In genomic region chr19:41264331-41264799, GRCm38 (mm10) we compare ENCODE assay signal across 8 mouse cellular contexts. TPM values are rescaled to one million over a fixed set of nuclear protein-coding genes. Genes with fewer than 3 reads are reported as not detected.
DNase-seq lines count a peak whose midpoint lies in the region; ATAC-seq and TF ChIP-seq lines count a peak whose summit lies in the region.
"Had no signal": no experiment of that assay in that cellular context is flagged by ENCODE, and none has a peak within 500 bp of the region (broad histone marks: within the 10 kb centered on the region; RNA-seq: fewer than 3 reads in every experiment).

No protein-coding gene starts in this region.

- H3K36me3 ChIP-seq in lung, embryonic 14.5 days (ENCODE audit: insufficient read depth), result 0 out of 2 replicates have a peak, but pooled peaks cover 4% of the 10 kb centered on the region
- no peaks in the 10 kb centered on the region for H3K36me3 ChIP-seq in heart, embryonic 16.5 days (ENCODE audit: control insufficient read depth, insufficient read depth)
- no peaks in the 10 kb centered on the region for H3K36me3 ChIP-seq in macrophage (ENCODE audit: inconsistent target)

- no peak for TF ChIP-seq CTCF in lung, embryonic 14.5 days (IDR thresholded peaks at IDR 0.05; ENCODE audit: low read depth)

- H3K27me3 ChIP-seq in lung, embryonic 14.5 days (ENCODE audit: insufficient read depth, low read length), result no peaks in the 10 kb centered on the region
- no peaks in the 10 kb centered on the region for H3K27me3 ChIP-seq in heart, embryonic 16.5 days (ENCODE audit: control insufficient read depth, insufficient read depth, low read length)

- H3K4me3 ChIP-seq in lung, embryonic 14.5 days (ENCODE audit: low read depth, low read length), result peak overlapping the region; percentile 93
- H3K4me3 ChIP-seq in heart, embryonic 16.5 days (ENCODE audit: low read length), result peak overlapping the region; percentile 82
- peak overlapping the region; percentile 35 for H3K4me3 ChIP-seq in macrophage (ENCODE audit: inconsistent target)

- no peak for DNase-seq in lung, embryonic 14.5 days
- no peak for DNase-seq in lung, postnatal 36 days
- DNase-seq in c-Kit-positive CD71-positive TER-119-negative erythroid progenitor cells, embryonic 14.5 days (ENCODE audit: low read depth), result peak; percentile 20
- no peak for DNase-seq in frontal cortex, postnatal 25 days (ENCODE audit: low spot score in 2 of 2)
- DNase-seq in thymus, postnatal 4 days, result no peak

- peak overlapping the region; percentile 60 for H3K4me2 ChIP-seq in lung, embryonic 14.5 days
- peak overlapping the region; percentile 71 for H3K4me2 ChIP-seq in heart, embryonic 16.5 days (ENCODE audit: low read depth, low read length)

- peaks cover 10% of the 10 kb centered on the region; the same call in 1 of the 2 replicates for H3K4me1 ChIP-seq in lung, embryonic 14.5 days (ENCODE audit: insufficient read depth)
- H3K4me1 ChIP-seq in heart, embryonic 16.5 days (ENCODE audit: control insufficient read depth, insufficient read depth, low read length), result peaks cover 18% of the 10 kb centered on the region

- WGBS in lung, embryonic 14.5 days, result 22% methylated on average over 13 of the region's 13 CpGs
- 23% methylated on average over 13 of the region's 13 CpGs for WGBS in heart, embryonic 16.5 days
- WGBS in macrophage (ENCODE audit: missing documents), result 15% methylated on average over 13 of the region's 13 CpGs

- H3K79me2 ChIP-seq in macrophage (ENCODE audit: inconsistent target), result peaks cover 38% of the 10 kb centered on the region

- peak overlapping the region; percentile 95 for H3K9ac ChIP-seq in lung, embryonic 14.5 days
- H3K9ac ChIP-seq in heart, embryonic 16.5 days (ENCODE audit: low read length), result peak overlapping the region; percentile 96

- H3K27ac ChIP-seq in lung, embryonic 14.5 days (ENCODE audit: low read depth), result peak overlapping the region; percentile 98
- peak overlapping the region; percentile 97 for H3K27ac ChIP-seq in heart, embryonic 16.5 days (ENCODE audit: low read length)
- peak overlapping the region; percentile 53 for H3K27ac ChIP-seq in macrophage

- ATAC-seq in lung, embryonic 14.5 days (ENCODE audit: insufficient read depth), result no peak
- ATAC-seq in heart, embryonic 16.5 days (replicated peaks; ENCODE audit: extremely low read depth, insufficient read depth, low FRiP score), result no peak

- H3K9me3 ChIP-seq in lung, embryonic 14.5 days (ENCODE audit: low read depth, low read length), result no peaks in the 10 kb centered on the region
- no peaks in the 10 kb centered on the region for H3K9me3 ChIP-seq in heart, embryonic 16.5 days (replicated peaks; ENCODE audit: control insufficient read depth, low read length)

RNA-seq across cellular contexts. Expression of gene Tm9sf3, which starts 0.6 kb away (rescaled TPM):
- polyA plus RNA-seq in lung, embryonic 14.5 days (2014; fragmentation: Nextera tagmentation; extraction: Ambion mirVana), result 172 and 176 TPM in 2 replicates
- 87.7 and 95.1 TPM in 2 replicates for polyA plus RNA-seq in heart, embryonic 16.5 days (2015; fragmentation: Nextera tagmentation; extraction: Ambion mirVana)
- 10 to 100 TPM; 47.2 to 76.9 (median 59.3) TPM for total RNA-seq in macrophage (2018; cell fraction: chromatin; rRNA removed)
- 100 to 1,000 TPM; 131 to 228 (median 168) TPM for total RNA-seq in macrophage (2018; cell fraction: cytosol; rRNA removed)
- 100 to 1,000 TPM in 23 of 26 experiments, 10 to 100 TPM in 3; 73.1 to 246 (median 142) TPM for total RNA-seq in macrophage (2018; cell fraction: nucleus; rRNA removed)
- 156 to 244 TPM (median 211 TPM) in 3 replicates for polyA plus RNA-seq in macrophage (2018)

RNA-seq across cellular contexts. Expression of gene Tll2, which starts 57.7 kb away (rescaled TPM):
- polyA plus RNA-seq in lung, embryonic 14.5 days (2014; fragmentation: Nextera tagmentation; extraction: Ambion mirVana), result 0.05 TPM in 2 replicates
- 0.12 and 0.20 TPM in 2 replicates for polyA plus RNA-seq in heart, embryonic 16.5 days (2015; fragmentation: Nextera tagmentation; extraction: Ambion mirVana)
- not detected for total RNA-seq in macrophage (2018; cell fraction: chromatin; rRNA removed)
- not detected for total RNA-seq in macrophage (2018; cell fraction: cytosol; rRNA removed)
- under 1 TPM in 1 of 26 experiments, not detected in 25; 0.51 TPM for total RNA-seq in macrophage (2018; cell fraction: nucleus; rRNA removed)
- not detected in 3 replicates for polyA plus RNA-seq in macrophage (2018)
- total RNA-seq: hematopoietic stem cell, adult 5-6 weeks had no signal

Comparison
In these comparisons a context has a peak if more than half of its experiments do, and no peak if none do; other contexts are left out.
1. H3K4me3 ChIP-seq: peak in every context shown above with its lines; median percentile 93 in lung, embryonic 14.5 days; 82 in heart, embryonic 16.5 days; 35 in macrophage.